Mouse (Mus musculus) kidney, embryonic 15.5 days (tissue): ENCODE measurements around the gene Cish. TPM values are rescaled to one million over a fixed set of nuclear protein-coding genes. Genes with fewer than 3 reads are reported as not detected.

Experiments
- ATAC-seq: fragments of 200-750 bp; cut with Nextera tagmentation; replicated peaks from 2 replicates; pipeline ENCODE4 v1.8.0; 2017; ENCODE audit warnings: moderate TSS enrichment; ENCODE audit not compliant: low FRiP score
- H3K27ac ChIP-seq: fragments of 300-500 bp; sonication (generic); 2 replicates; pipeline ENCODE4 v1.5.1; 2015; ENCODE audit warnings: mild to moderate bottlenecking, inconsistent platforms
- H3K27me3 ChIP-seq: fragments of 300-500 bp; sonication (generic); 2 replicates; pipeline ENCODE4 v1.6.1; 2015; ENCODE audit warnings: inconsistent platforms
- H3K36me3 ChIP-seq: fragments of 300-500 bp; sonication (generic); 2 replicates; pipeline ENCODE4 v1.6.1; 2015; ENCODE audit warnings: inconsistent platforms
- H3K4me1 ChIP-seq: fragments of 300-500 bp; sonication (generic); 2 replicates; pipeline ENCODE4 v1.6.1; 2015; ENCODE audit warnings: inconsistent platforms
- H3K4me2 ChIP-seq: fragments of 300-500 bp; sonication (generic); 2 replicates; pipeline ENCODE4 v1.6.1; 2015; ENCODE audit warnings: moderate library complexity, mild to moderate bottlenecking, inconsistent platforms
- H3K4me3 ChIP-seq: fragments of 300-500 bp; sonication (generic); replicated peaks from 2 replicates; pipeline ENCODE4 v1.5.1; 2015; ENCODE audit warnings: mild to moderate bottlenecking, inconsistent platforms
- H3K9ac ChIP-seq: fragments of 300-500 bp; sonication (generic); 2 replicates; pipeline ENCODE4 v1.6.1; 2015; ENCODE audit warnings: mild to moderate bottlenecking, inconsistent platforms
- H3K9me3 ChIP-seq: fragments of 300-500 bp; sonication (generic); replicated peaks from 2 replicates; pipeline ENCODE4 v1.6.1; 2016; ENCODE audit warnings: inconsistent platforms
- WGBS: fragments of 180-500 bp; shearing (Covaris S2); methylation state at CpG from one replicate; pipeline ENCODE4 v1.1.7; 2015; ENCODE audit warnings: mixed read lengths; 5-methylcytosine and 5-hydroxymethylcytosine counted together
- polyA plus RNA-seq: library from polyadenylated mRNA; unstranded; fragments of >200 nt; fragmentation: Nextera tagmentation; extraction: Ambion mirVana; gene quantifications from 2 replicates; pipeline ENCODE4 v1.2.1, GENCODE M21; 2015

Cish gene
- polyA plus RNA-seq, 1 experiment from 2014 or later = 14.1 TPM

DNA sequence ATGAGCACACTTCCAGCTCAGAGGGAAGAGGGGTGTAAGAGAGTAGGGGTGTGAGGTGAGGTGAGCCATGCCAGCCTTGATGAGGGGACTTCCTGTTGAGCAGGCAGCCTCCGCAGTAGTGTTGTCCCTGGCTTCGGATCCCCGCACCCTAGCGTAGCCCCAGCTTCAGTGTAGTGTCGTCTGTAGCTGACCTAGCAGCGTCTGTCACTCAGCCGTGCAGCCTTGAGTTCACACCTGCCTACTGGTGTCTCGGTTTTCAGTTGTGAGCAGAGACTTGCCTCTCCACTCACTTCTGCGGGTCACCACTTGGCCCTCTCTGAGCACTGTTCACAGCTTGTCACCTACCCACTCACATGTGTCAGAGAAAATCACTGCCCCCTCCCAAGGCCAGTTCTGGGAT, 13.3 kb downstream of the Cish start:
- Histone ChIP-seq H3K27ac (no peak overlapping the region), H3K4me2 (no peak overlapping the region)

DNA sequence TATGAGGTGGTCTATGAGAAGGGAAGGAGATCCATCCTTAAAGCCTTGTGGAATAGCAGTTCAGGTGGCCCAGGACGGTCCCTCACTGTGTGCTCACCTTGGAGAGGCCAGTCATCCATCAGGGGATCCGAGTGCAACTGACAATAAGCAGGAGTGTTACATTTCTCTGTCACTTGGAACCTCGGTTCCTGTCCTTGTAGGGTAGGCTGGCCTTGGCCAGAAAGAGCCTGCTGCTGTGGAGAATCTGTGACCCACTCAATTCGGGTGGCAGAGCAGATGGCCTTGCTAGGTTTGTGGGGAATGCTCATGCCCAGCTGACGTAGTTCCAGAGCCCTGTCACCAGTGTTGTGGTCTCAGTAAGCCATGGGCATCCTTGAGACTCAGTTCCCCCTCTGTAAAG, 13.8 kb downstream of the Cish start:
- Histone ChIP-seq H3K36me3 (no peaks in the 10 kb centered on the region), H3K4me2 (no peak overlapping the region), H3K9me3 (no peaks in the 10 kb centered on the region), H3K27me3 (no peaks in the 10 kb centered on the region), H3K4me1 (peaks cover 44% of the 10 kb centered on the region), H3K27ac (no peak overlapping the region), H3K4me3 (no peak overlapping the region), H3K9ac (no peak overlapping the region)
- ATAC-seq = no peak
- WGBS = 59% methylated on average over 5 of the region's 5 CpGs

More for the DNA sequence above, 13.3 kb downstream of the Cish start:
- 46% methylated on average over 9 of the region's 9 CpGs for WGBS
- 0 out of 2 replicates have a peak, but pooled peaks have one; percentile 10 for ATAC-seq
- H3K27me3 ChIP-seq = no peaks in the 10 kb centered on the region
- no peak overlapping the region for H3K4me3 ChIP-seq
- no peaks in the 10 kb centered on the region for H3K9me3 ChIP-seq
- H3K4me1 ChIP-seq = peaks cover 44% of the 10 kb centered on the region
- no peaks in the 10 kb centered on the region for H3K36me3 ChIP-seq
- no peak overlapping the region for H3K9ac ChIP-seq

DNA sequence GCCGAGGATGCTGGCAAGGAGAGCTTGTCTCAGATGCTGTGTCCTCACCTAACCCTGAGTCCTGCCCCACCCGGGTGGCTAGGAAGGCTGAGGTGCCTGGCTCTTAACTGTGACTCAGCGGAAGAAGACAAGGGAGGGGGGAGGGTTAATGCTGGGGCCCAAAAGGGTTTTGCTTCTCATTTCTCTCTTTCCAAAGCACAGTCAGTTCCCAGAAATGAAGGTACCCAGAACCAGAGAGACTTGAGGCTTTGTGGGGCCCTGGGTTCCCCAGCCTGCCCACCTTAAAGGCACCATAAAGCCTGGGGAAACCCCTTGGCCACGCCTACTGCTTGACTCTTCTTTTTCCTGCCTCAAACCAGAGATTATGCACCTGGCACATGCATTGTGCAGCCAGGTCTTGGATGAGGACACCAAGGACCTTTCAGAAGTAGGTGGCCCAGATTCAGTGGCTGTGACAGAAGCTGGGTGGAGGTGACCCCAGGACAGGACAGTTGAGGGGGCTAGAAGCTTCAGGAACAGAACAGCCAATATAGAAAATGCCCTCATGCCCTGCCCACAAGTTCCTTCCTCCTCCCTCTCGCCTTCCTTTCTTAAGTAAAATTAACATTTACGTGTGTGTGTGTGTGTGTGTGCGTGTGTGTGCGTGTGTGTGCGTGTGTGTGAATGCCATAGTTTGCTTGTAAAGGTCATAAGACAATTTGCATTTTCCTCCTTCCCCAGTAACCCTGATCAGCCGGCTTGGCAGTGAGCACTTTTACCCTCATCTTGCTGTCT, 17.2 kb downstream of the Cish start:
- Histone ChIP-seq H3K36me3 (no peaks in the 10 kb centered on the region), H3K4me3 (no peak overlapping the region), H3K9ac (no peak overlapping the region), H3K27me3 (no peaks in the 10 kb centered on the region), H3K27ac (peak overlapping the region; percentile 28; the same call in 1 of the 2 replicates), H3K4me2 (no peak overlapping the region), H3K4me1 (peaks cover 22% of the 10 kb centered on the region), H3K9me3 (no peaks in the 10 kb centered on the region)
- whole genome bisulfite sequencing = 58% methylated on average over 10 of the region's 10 CpGs
- ATAC-seq = no peak

DNA sequence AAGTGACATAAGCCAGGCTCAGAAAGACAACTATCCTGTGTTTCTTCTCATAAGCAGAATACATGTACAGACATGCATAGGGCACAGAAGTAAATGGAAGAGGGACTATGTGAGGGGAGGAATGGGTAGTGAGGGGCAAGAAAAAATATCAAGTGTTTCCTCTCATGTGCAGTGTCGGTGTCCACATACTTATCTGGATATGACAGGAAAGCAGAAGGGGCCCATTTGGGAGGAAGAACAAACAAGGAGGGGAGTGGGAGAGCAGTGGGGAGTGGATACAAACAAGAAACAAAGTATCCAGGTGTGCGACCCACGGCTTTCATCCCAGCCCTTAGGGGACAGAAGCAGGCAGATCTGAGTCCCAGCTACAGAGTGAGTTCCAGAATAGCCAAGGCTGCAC, 18.1 kb downstream of the Cish start:
- Histone ChIP-seq H3K27ac (no peak overlapping the region), H3K36me3 (no peaks in the 10 kb centered on the region), H3K4me2 (no peak overlapping the region), H3K9ac (no peak overlapping the region), H3K9me3 (no peaks in the 10 kb centered on the region), H3K4me1 (peaks cover 13% of the 10 kb centered on the region), H3K27me3 (no peaks in the 10 kb centered on the region), H3K4me3 (no peak overlapping the region)
- ATAC-seq = no peak
- WGBS = 89% methylated on average over 3 of the region's 3 CpGs

DNA sequence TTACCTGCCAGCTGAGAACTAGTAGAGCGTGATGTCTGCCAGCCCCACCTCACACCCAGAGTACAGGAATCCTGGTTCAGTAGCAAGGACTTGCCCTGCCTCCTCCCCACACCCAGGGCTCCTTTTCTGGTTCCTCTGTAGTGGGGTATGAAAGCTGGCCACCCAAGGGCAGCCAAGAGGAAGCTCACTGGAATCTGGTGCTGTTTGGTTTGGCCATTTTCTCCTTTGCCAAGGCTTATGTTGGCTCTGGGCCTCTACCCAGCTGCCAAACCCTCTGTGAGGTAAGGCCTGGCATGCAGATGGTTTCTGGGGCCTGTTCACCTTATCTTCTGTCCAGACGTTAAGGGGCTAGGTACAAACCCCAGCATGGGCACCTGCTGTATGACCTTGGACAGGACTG, 20.0 kb downstream of the Cish start:
- Histone ChIP-seq H3K36me3 (no peaks in the 10 kb centered on the region), H3K4me2 (no peak overlapping the region), H3K9me3 (no peaks in the 10 kb centered on the region), H3K4me3 (no peak overlapping the region), H3K4me1 (peaks cover 3% of the 10 kb centered on the region; the same call in 1 of the 2 replicates), H3K9ac (no peak overlapping the region), H3K27ac (peak overlapping the region; percentile 54; the same call in 1 of the 2 replicates), H3K27me3 (no peaks in the 10 kb centered on the region)
- ATAC-seq = no peak
- WGBS = 75% methylated on average over 2 of the region's 2 CpGs

DNA sequence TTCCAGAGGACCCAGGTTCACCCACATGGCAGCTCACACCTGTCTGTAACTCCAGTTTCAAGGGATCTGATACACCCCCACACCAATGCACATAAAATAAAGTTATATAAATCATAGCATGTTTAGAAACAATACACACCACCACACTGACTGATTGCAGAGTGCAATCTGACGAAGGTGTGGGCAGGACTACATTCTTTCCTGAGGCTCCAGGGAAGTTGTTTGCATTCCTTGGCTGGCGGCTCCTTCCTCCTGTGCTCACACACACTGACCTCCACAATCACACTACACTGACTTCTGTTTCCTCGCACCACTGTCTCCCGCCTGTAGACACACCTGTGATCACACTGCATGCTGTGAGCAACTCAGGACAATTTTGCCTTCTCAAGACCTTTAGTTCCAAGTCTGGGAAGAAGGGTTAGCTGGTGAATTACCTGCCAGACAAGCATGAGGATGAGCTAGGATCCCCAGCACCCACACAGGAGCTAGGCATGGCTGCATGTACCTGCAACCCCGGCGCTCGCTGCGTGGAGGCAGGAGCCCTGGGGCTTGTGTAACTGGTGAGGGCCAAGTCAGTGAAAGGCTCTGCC, 26.7 kb downstream of the Cish start:
- Histone ChIP-seq H3K9ac (no peak overlapping the region), H3K27me3 (no peaks in the 10 kb centered on the region), H3K4me2 (no peak overlapping the region), H3K27ac (no peak overlapping the region), H3K4me1 (peaks cover 21% of the 10 kb centered on the region), H3K36me3 (no peaks in the 10 kb centered on the region; the same call in 1 of the 2 replicates), H3K4me3 (no peak overlapping the region), H3K9me3 (no peaks in the 10 kb centered on the region)
- ATAC-seq = no peak
- WGBS = 67% methylated on average over 8 of the region's 8 CpGs

DNA sequence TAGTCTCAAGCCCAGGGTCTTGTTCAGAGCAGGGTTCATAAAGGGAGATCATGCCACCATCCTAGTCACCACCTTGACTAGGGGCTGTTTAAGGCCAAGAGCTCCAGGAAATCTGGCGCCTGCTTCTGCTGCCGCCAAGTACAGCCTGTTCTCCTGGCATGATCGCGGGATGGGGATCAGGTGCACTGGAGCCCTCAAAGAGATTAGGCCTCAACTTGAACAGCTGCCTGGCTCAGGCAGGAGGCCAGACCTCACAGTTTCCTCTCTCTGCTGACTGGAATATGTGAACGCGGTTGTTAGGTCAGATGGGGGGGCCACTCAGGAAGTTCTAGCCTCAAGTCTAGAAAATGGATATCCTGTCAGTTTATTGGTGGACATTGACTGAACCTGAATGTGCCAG, 27.7 kb downstream of the Cish start:
- Histone ChIP-seq H3K9me3 (no peaks in the 10 kb centered on the region), H3K27me3 (no peaks in the 10 kb centered on the region), H3K4me3 (no peak overlapping the region), H3K27ac (no peak overlapping the region), H3K36me3 (peaks cover 9% of the 10 kb centered on the region; the same call in 1 of the 2 replicates), H3K4me2 (no peak overlapping the region), H3K4me1 (peaks cover 21% of the 10 kb centered on the region), H3K9ac (no peak overlapping the region)
- 66% methylated on average over 6 of the region's 6 CpGs for WGBS
- ATAC-seq = no peak

DNA sequence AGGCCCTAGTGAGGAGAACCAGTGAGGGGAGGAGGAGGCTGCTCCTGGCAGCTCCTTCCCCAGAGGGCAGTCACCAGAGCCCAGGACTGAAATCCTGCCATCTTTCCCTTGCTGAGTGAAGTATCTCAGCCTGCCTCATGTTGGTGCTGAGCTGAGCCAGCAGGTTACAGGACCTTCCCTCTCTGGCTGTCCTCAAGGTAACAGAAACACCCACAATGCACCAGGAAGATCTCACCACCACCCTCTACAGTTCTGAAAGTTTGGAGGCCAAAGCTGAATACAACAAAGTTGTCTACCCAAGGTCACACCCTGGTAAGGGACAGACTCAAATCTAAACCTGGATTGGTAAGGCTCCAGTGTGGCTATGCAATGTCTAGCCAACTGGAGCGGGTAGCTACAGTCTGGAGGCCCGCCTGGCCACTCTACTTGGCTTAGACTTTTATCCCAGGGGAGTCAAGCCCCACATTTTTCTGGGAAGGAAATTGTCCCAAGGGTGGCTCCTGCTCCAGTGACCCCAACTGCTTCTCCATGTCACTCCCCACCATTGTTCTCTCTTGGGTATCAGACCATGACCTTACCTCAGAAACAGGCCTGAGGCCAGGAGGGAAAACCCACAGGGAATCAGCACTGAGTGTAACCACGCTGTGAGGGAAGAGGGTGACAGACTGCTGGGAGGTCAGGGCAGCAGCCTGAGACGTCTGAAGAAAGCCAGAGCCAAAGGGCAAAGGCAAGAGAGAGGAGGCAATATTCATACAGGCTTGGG, 29.2 kb downstream of the Cish start:
- no peak overlapping the region for H3K4me2 ChIP-seq
- H3K27ac ChIP-seq = peak overlapping the region; percentile 41; the same call in 1 of the 2 replicates
- H3K9ac ChIP-seq = no peak overlapping the region
- H3K4me3 ChIP-seq = no peak overlapping the region
- no peaks in the 10 kb centered on the region for H3K27me3 ChIP-seq
- peak; percentile 63; the same call in 1 of the 2 replicates for ATAC-seq
- WGBS = 45% methylated on average over 4 of the region's 4 CpGs
- H3K4me1 ChIP-seq = peaks cover 21% of the 10 kb centered on the region
- no peaks in the 10 kb centered on the region for H3K9me3 ChIP-seq
- peaks cover 18% of the 10 kb centered on the region; the same call in 1 of the 2 replicates for H3K36me3 ChIP-seq

DNA sequence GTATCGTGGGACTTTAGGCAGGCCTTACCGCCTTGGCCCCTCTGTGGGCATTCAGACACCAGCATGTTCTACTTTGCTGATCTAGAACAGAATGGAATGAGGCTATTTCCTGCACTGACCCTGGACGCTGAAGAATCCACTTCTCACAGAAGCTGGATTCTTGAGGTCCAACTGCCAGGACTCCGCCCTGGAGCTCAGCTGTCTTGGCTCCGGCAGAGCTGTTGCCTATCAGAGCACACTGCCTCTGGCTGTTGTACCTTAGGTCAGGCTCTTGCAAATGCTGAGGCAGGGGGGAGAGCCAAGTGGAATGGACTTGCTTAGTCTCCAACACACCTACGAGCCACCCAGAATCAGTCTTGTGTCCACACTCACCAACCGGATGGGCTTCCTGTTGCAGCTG, 30.1 kb downstream of the Cish start:
- Histone ChIP-seq H3K27ac (no peak overlapping the region), H3K36me3 (peaks cover 18% of the 10 kb centered on the region; the same call in 1 of the 2 replicates), H3K9me3 (no peaks in the 10 kb centered on the region), H3K27me3 (no peaks in the 10 kb centered on the region), H3K4me1 (peaks cover 21% of the 10 kb centered on the region), H3K4me3 (no peak overlapping the region), H3K9ac (no peak overlapping the region), H3K4me2 (no peak overlapping the region)
- 78% methylated on average over 7 of the region's 7 CpGs for WGBS
- no peak for ATAC-seq

DNA sequence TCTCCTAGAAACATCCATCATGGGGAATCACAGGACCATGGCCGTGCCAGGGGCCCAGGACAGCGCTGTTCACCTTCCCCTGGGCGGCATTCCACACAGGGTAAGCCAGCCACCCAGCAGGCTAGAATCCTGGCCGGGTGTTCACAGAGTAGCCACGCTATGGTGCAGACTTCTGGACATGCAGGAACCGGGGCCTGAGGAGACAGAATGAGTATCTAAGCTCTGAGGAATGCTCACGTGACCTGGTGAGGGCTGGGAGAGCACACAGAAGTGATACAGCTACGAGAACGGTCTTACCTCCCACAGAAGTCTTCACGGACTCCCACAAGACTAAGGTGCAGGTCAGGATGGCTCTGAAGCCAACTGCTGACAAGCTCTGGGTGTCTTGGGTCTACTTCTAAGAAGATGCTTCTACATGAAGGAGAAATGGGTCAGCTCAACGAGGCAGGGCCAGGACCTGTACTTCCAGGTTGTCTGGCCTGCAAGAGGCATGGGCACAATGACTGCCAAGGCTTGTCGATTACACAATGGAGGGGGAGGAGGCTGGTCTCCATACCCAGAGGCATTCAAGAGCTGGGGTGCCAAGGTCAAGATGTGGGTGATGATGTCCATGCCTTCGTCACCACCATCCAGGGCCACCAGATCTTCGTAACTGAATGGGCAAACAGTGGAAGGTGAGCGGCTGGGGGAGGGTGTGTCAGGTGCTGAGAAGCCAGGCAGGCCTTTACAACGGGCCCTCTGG, 32.2 kb downstream of the Cish start:
- Histone ChIP-seq H3K36me3 (peaks cover 27% of the 10 kb centered on the region; the same call in 1 of the 2 replicates), H3K27me3 (no peaks in the 10 kb centered on the region), H3K4me3 (no peak overlapping the region), H3K27ac (no peak overlapping the region), H3K9me3 (no peaks in the 10 kb centered on the region), H3K9ac (no peak overlapping the region), H3K4me2 (no peak overlapping the region), H3K4me1 (peaks cover 17% of the 10 kb centered on the region)
- no peak for ATAC-seq
- 89% methylated on average over 16 of the region's 16 CpGs for WGBS

DNA sequence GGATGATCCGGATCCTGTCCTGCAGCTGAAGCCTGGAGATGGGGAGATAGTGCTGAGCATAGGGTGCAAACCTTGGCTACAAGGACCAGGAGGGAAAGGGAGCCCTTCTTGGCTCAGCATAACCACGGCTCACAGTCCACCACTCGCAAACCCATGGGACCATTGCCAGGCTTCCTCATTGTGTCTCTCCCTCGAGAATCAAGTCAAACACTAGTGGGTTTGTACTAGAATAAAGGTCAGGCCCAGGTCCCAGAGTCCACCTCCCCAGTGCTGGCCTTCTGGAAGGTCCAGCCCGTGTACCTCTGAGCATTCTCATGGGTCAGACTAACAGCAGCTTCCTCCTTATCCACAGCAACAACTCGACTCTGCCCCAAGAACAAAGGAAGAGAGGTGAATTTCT, 35.0 kb downstream of the Cish start:
- no peak overlapping the region for H3K4me2 ChIP-seq
- no peaks in the 10 kb centered on the region for H3K27me3 ChIP-seq
- ATAC-seq = no peak
- H3K9ac ChIP-seq = no peak overlapping the region
- H3K36me3 ChIP-seq = peaks cover 27% of the 10 kb centered on the region; the same call in 1 of the 2 replicates
- H3K4me1 ChIP-seq = peaks cover 4% of the 10 kb centered on the region; the same call in 1 of the 2 replicates
- H3K9me3 ChIP-seq = no peaks in the 10 kb centered on the region
- WGBS = 78% methylated on average over 6 of the region's 6 CpGs
- H3K4me3 ChIP-seq = no peak overlapping the region
- no peak overlapping the region for H3K27ac ChIP-seq
